ENCODE assay signal across 10 mouse cellular contexts in the genomic region with DNA sequence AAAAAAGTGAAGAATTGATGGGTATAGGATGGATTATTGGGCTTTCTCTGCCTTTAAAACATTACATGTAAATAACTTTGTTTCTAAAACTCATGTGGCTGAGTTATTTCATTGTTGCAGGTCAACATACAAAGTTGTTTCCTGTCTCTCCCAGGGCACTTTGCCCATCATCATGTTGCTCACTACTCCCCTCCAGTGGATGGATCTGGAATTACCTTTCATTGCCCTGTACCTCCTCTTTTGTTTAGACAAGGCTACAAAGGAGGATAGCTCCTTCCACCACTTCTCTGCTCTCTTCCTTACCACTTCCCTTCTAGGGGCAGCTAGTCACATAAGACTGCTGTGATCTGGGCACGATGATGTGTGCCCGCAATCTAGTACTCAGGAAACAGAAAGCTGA. TPM values are rescaled to one million over a fixed set of nuclear protein-coding genes. Genes with fewer than 3 reads are reported as not detected.
A peak's percentile ranks its signal among the peaks of the same experiment; 100 is the strongest.
DNase-seq lines count a peak whose midpoint lies in the region; ATAC-seq and TF ChIP-seq lines count a peak whose summit lies in the region.
"Had no signal": no experiment of that assay in that cellular context is flagged by ENCODE, and none has a peak within 500 bp of the region (broad histone marks: within the 10 kb centered on the region; RNA-seq: fewer than 3 reads in every experiment).

No protein-coding gene starts in this region.

- TF ChIP-seq CTCF in left cerebral cortex, adult 2 months (IDR thresholded peaks at IDR 0.05) = peak; percentile 75
- TF ChIP-seq CTCF in thymus, adult 2 months (IDR thresholded peaks at IDR 0.05; ENCODE audit: borderline replicate concordance, control insufficient read depth, extremely low read depth, insufficient read depth, low read length, poor library complexity) = no peak

- H3K27me3 ChIP-seq in kidney, embryonic 14.5 days (ENCODE audit: control insufficient read depth, insufficient read depth, low read length) = no peaks in the 10 kb centered on the region
- H3K27me3 ChIP-seq in thymus, adult 2 months (ENCODE audit: control insufficient read depth, insufficient read depth, low read length) = no peaks in the 10 kb centered on the region
- H3K27me3 ChIP-seq: embryonic facial prominence, embryonic 15.5 days; midbrain, embryonic 12.5 days had no signal

- peaks cover 16% of the 10 kb centered on the region; the same call in 1 of the 2 replicates for H3K4me1 ChIP-seq in kidney, embryonic 14.5 days (ENCODE audit: control insufficient read depth, insufficient read depth, low read length)
- H3K4me1 ChIP-seq in thymus, adult 2 months (replicated peaks; ENCODE audit: control insufficient read depth, insufficient read depth, low read length) = no peaks in the 10 kb centered on the region; the same call in 1 of the 2 replicates

- peak; percentile 70 for DNase-seq in kidney, adult 11 months
- peak; percentile 81 to 86 for DNase-seq in adrenal gland, adult 18-20 months (ENCODE audit: low spot score in 2 of 2)
- DNase-seq in embryo, embryonic 10 days (ENCODE audit: low spot score) = peak; percentile 85
- peak; percentile 62 to 79 for DNase-seq in left cerebral cortex, adult 2 months (ENCODE audit: extremely low spot score in 1 of 2, low spot score in 2 of 2)
- DNase-seq in naive thymus-derived CD4-positive, alpha-beta T cell, adult 2 months (ENCODE audit: low read depth) = peak; percentile 94
- DNase-seq in thymus, adult 2 months = peak; percentile 94

- H3K4me2 ChIP-seq in kidney, embryonic 14.5 days (replicated peaks; ENCODE audit: low read depth, low read length) = no peak overlapping the region
- H3K4me2 ChIP-seq: embryonic facial prominence, embryonic 15.5 days; midbrain, embryonic 12.5 days had no signal

- WGBS in kidney, embryonic 14.5 days = 46% methylated on average over 2 of the region's 2 CpGs
- WGBS in thymus, adult 2 months = 8% methylated on average over 2 of the region's 2 CpGs

- H3K9ac ChIP-seq in kidney, embryonic 14.5 days (ENCODE audit: low read depth, low read length) = no peak overlapping the region
- H3K9ac ChIP-seq: embryonic facial prominence, embryonic 15.5 days; midbrain, embryonic 12.5 days had no signal

- no peak overlapping the region for H3K27ac ChIP-seq in kidney, embryonic 14.5 days (ENCODE audit: low read depth, low read length)
- no peak overlapping the region for H3K27ac ChIP-seq in left cerebral cortex, adult 2 months
- H3K27ac ChIP-seq in thymus, adult 2 months (ENCODE audit: control insufficient read depth, insufficient read depth, low read length) = no peak overlapping the region
- H3K27ac ChIP-seq: embryonic facial prominence, embryonic 15.5 days; midbrain, embryonic 12.5 days had no signal

- no peaks in the 10 kb centered on the region for H3K9me3 ChIP-seq in kidney, embryonic 14.5 days (ENCODE audit: control insufficient read depth, low read length)
- H3K9me3 ChIP-seq: embryonic facial prominence, embryonic 15.5 days; midbrain, embryonic 12.5 days had no signal

- H3K4me3 ChIP-seq in kidney, embryonic 14.5 days (ENCODE audit: low read length) = no peak overlapping the region
- no peak overlapping the region for H3K4me3 ChIP-seq in left cerebral cortex, adult 2 months
- no peak overlapping the region for H3K4me3 ChIP-seq in thymus, adult 2 months (ENCODE audit: control insufficient read depth, insufficient read depth, low read length)
- H3K4me3 ChIP-seq: embryonic facial prominence, embryonic 15.5 days; midbrain, embryonic 12.5 days had no signal

- no peak for TF ChIP-seq POLR2A in thymus, adult 2 months (IDR thresholded peaks at IDR 0.05; ENCODE audit: control insufficient read depth, extremely low read depth, insufficient read depth, low read length, poor library complexity)

- intact Hi-C loops in left cerebral cortex, adult 2 months (cut with DNase I) = loop anchor here (2.0 to 5.0 kb wide), 3 partner anchors 58 to 81 kb away; no protein-coding TSS in a partner anchor

- ATAC-seq in kidney, embryonic 14.5 days (ENCODE audit: low FRiP score, low TSS enrichment) = no peak
- ATAC-seq in hematopoietic stem cell, adult 5-6 weeks (replicated peaks in 1 of 2; ENCODE audit: insufficient read depth in 1 of 2, low FRiP score in 2 of 2, low TSS enrichment in 1 of 2, low read depth in 1 of 2, poor library complexity in 2 of 2, severe bottlenecking in 2 of 2) = peak; percentile 91 to 92

- no peaks in the 10 kb centered on the region for H3K36me3 ChIP-seq in kidney, embryonic 14.5 days (ENCODE audit: control insufficient read depth, insufficient read depth, low read length)
- no peaks in the 10 kb centered on the region for H3K36me3 ChIP-seq in thymus, adult 2 months (ENCODE audit: control insufficient read depth, insufficient read depth, low read length)
- H3K36me3 ChIP-seq: embryonic facial prominence, embryonic 15.5 days; midbrain, embryonic 12.5 days had no signal

RNA-seq across cellular contexts. Expression of a gene that starts 7.7 kb away (rescaled TPM):
- polyA plus RNA-seq in kidney, embryonic 14.5 days (2014; fragmentation: Nextera tagmentation; extraction: Ambion mirVana) = 3.2 and 4.2 TPM in 2 replicates
- total RNA-seq in adrenal gland, adult 18-20 months (2021) = under 1 TPM; 0.43 to 0.93 TPM
- total RNA-seq in hematopoietic stem cell, adult 5-6 weeks (2017) = 1.9 and 2.4 TPM in 2 replicates
- 10 to 100 TPM; 17.4 to 19.2 TPM for total RNA-seq in left cerebral cortex, adult 2 months (2021)
- polyA plus RNA-seq in thymus, adult 2 months (2012; rRNA removed) = 4.9 and 5.7 TPM in 2 replicates
